Mouse (Mus musculus) forebrain, embryonic 10.5 days (tissue): ENCODE results near the gene Hsd11b2. TPM values are rescaled to one million over a fixed set of nuclear protein-coding genes. Genes with fewer than 3 reads are reported as not detected.

Source experiments
- DNase-seq: peaks from one replicate; pipeline ENCODE4 v3.0.0-alpha.2; 2017; ENCODE audit warnings: low spot score; ENCODE audit errors: extremely low spot score
- H3K27ac ChIP-seq: fragments of 300-500 bp; sonication (generic); 2 replicates; pipeline ENCODE4 v1.5.1; 2016; ENCODE audit warnings: mild to moderate bottlenecking
- H3K27me3 ChIP-seq: fragments of 300-500 bp; sonication (generic); 2 replicates; pipeline ENCODE4 v1.6.1; 2016; ENCODE audit warnings: mild to moderate bottlenecking; ENCODE audit not compliant: poor library complexity, severe bottlenecking
- H3K36me3 ChIP-seq: fragments of 300-500 bp; sonication (generic); replicated peaks from 2 replicates; pipeline ENCODE4 v1.6.1; 2016; ENCODE audit warnings: mild to moderate bottlenecking, moderate library complexity
- H3K4me1 ChIP-seq: fragments of 300-500 bp; sonication (generic); 2 replicates; pipeline ENCODE4 v1.6.1; 2016
- H3K4me3 ChIP-seq: fragments of 300-500 bp; sonication (generic); 2 replicates; pipeline ENCODE4 v1.5.1; 2016; ENCODE audit warnings: mild to moderate bottlenecking, moderate library complexity
- H3K9me3 ChIP-seq: fragments of 300-500 bp; sonication (generic); 2 replicates; pipeline ENCODE4 v1.6.1; 2016; ENCODE audit warnings: mild to moderate bottlenecking, moderate library complexity
- WGBS: fragments of 180-500 bp; shearing (Covaris S2); methylation state at CpG from one replicate; pipeline ENCODE4 v1.1.7; 2016; 5-methylcytosine and 5-hydroxymethylcytosine counted together
- polyA plus RNA-seq: library from polyadenylated mRNA; unstranded; fragments of >200 nt; fragmentation: Nextera tagmentation; extraction: Ambion mirVana; gene quantifications from 2 replicates; pipeline ENCODE4 v1.2.1, GENCODE M21; 2016

Gene Hsd11b2
- polyA plus RNA-seq, 1 experiment from 2014 or later: 15.6 TPM

DNA sequence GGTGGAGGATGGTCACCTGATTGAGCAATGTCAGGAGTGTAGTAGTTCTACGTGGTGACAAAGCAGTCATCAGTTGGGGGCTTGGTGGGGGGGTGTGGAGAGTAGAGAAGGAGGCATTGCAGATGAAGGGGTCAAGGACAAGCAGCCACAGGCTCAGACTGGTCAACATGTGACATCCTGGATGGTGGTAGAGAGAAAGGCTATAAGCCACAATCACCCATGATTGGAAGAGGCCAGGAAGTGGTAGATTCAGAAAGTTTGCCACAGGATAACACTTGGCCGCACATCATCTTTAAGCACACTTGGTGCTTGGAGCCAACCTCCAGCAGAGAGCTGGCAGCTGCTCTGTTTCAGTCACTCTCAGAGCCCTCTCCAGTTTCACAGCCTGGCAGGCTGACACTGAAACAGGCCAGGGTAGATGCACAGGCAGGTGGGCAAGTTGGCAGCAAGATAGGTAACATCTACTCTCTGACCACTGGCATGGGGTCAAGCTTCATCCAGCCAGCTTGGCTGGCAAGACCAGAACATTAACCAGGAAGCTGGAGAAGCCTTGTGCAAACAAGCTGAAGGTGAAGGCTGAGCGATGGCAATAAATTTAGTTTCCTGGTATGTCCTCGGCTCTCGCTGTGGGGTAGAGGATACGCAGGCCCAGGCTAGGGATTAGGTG lies 18.6 kb downstream of the Hsd11b2 start:
- no peaks in the 10 kb centered on the region for H3K27me3 ChIP-seq
- H3K4me1 ChIP-seq: peaks cover 12% of the 10 kb centered on the region
- no peak for DNase-seq
- H3K9me3 ChIP-seq: no peaks in the 10 kb centered on the region
- 94% methylated on average over 6 of the region's 6 CpGs for WGBS
- no peak overlapping the region for H3K27ac ChIP-seq
- H3K4me3 ChIP-seq: no peak overlapping the region
- peaks cover 45% of the 10 kb centered on the region for H3K36me3 ChIP-seq

DNA sequence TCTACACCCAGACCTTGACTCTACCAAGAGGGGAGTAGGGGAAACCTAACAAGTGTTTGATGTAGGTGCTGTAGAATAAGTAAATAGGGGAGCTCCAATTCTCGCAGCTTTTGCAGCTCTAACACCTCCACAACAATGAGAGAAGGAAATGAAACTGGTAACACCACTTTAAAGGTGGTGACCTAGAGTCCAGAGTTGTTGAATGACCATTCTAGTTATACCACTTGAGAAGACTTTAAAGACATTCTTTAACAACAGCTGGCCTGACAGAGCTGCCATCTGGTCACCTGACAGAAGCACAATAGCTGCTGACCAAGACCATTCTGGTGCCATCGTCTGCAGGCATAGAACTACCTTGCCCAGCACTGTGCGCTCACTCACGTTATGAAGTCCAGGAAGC lies 20.4 kb downstream of the Hsd11b2 start:
- H3K9me3 ChIP-seq: no peaks in the 10 kb centered on the region
- DNase-seq: no peak
- WGBS: 90% methylated on average over 4 of the region's 4 CpGs
- peaks cover 45% of the 10 kb centered on the region for H3K36me3 ChIP-seq
- H3K27me3 ChIP-seq: no peaks in the 10 kb centered on the region
- H3K27ac ChIP-seq: no peak overlapping the region
- peaks cover 6% of the 10 kb centered on the region for H3K4me1 ChIP-seq
- H3K4me3 ChIP-seq: no peak overlapping the region

GRCm38 (mm10) chr8:105542032-105542656 lies 23.6 kb downstream of the Hsd11b2 start:
- Histone ChIP-seq H3K27me3 (no peaks in the 10 kb centered on the region), H3K27ac (no peak overlapping the region), H3K9me3 (no peaks in the 10 kb centered on the region), H3K4me3 (no peak overlapping the region), H3K4me1 (peaks cover 11% of the 10 kb centered on the region), H3K36me3 (peaks cover 28% of the 10 kb centered on the region)
- WGBS: 85% methylated on average over 3 of the region's 3 CpGs
- no peak for DNase-seq

DNA sequence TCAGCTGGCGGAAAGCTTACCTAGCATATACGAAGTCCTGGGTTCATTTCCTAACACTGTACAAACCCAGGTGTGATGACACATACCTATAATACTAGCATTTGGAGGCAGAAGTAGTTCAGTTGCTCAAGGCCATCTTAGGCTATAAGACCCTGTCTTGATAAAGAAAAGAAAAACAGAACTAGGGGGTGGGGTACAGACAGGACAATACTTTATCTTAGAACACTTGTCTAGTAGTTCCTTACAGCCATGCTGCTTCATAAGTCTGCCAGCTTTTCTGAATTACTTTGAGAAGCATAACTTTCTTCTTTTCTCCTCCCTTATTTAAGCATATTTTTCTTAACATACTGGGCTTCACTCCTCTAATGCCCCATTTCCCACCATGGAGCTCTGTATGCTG lies 24.3 kb downstream of the Hsd11b2 start:
- Histone ChIP-seq H3K9me3 (no peaks in the 10 kb centered on the region), H3K4me1 (peaks cover 11% of the 10 kb centered on the region), H3K4me3 (no peak overlapping the region), H3K36me3 (peaks cover 21% of the 10 kb centered on the region), H3K27me3 (no peaks in the 10 kb centered on the region), H3K27ac (no peak overlapping the region)
- DNase-seq: no peak
- 93% methylated on average over 2 of the region's 2 CpGs for WGBS

DNA sequence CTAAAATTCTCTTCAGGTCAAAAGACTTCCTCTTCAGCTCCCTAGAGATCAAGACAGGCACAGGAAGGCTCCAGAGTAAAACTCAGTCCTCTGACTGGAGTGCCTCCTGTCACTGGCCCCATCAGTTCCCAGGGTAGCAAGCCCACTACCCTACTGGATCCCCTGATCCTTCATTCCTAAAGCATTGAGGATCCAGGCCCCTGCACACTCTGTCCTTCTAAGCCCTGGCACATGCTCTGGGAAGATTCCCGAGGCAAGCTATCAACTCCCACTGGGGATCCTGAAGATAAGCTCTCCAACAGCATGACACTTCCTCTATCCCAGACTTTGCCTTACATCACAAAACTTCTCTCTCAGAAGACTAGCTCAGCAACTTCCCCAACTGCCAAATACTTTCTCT lies 25.1 kb downstream of the Hsd11b2 start:
- Histone ChIP-seq H3K4me1 (peaks cover 11% of the 10 kb centered on the region), H3K4me3 (no peak overlapping the region), H3K27me3 (no peaks in the 10 kb centered on the region), H3K36me3 (peaks cover 12% of the 10 kb centered on the region), H3K27ac (no peak overlapping the region), H3K9me3 (no peaks in the 10 kb centered on the region)
- WGBS: 64% methylated on average over 1 of the region's 1 CpGs
- no peak for DNase-seq

DNA sequence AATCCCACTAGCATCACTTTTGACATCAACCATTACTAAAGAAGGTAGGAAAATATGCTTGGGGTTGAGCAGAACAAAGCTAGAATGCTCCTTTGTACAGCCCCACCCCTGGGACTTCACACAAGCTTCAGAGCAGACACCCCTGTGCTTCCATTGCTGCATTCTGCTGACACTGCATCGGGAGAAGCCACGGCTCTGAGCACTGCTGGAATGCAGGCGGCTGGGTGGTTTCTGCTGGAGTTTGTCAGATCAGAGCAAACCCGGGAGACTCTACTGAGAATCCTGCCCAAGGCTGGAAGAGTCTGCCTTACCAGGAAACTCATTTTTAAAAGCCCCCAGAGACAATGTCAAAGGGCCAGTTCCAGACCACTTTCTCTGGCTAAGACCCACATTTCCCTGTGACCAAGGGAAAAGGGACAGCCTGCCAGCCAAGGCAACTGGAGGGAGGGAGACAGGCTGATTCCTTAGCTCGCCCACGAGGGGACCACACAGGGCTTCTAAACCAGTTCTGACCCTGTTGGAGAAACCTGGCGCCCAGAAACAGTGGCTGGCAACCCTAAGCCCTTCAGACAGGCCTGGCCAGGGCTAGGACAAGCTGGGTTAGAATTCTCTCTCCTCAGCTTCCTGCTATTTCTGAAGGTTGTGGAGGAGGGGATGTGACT lies 26.1 kb downstream of the Hsd11b2 start:
- Histone ChIP-seq H3K27ac (no peak overlapping the region), H3K27me3 (no peaks in the 10 kb centered on the region), H3K36me3 (peaks cover 4% of the 10 kb centered on the region; the same call in 1 of the 2 replicates), H3K9me3 (no peaks in the 10 kb centered on the region), H3K4me1 (peaks cover 11% of the 10 kb centered on the region), H3K4me3 (no peak overlapping the region)
- no peak for DNase-seq
- 63% methylated on average over 7 of the region's 7 CpGs for WGBS

GRCm38 (mm10) chr8:105545249-105545648 lies 26.7 kb downstream of the Hsd11b2 start:
- 96% methylated on average over 3 of the region's 3 CpGs for WGBS

GRCm38 (mm10) chr8:105546384-105547350 lies 28.1 kb downstream of the Hsd11b2 start:
- no peaks in the 10 kb centered on the region for H3K9me3 ChIP-seq
- H3K4me1 ChIP-seq: peaks cover 11% of the 10 kb centered on the region
- H3K27me3 ChIP-seq: no peaks in the 10 kb centered on the region
- H3K36me3 ChIP-seq: no peaks in the 10 kb centered on the region; the same call in 1 of the 2 replicates
- no peak overlapping the region for H3K27ac ChIP-seq
- 81% methylated on average over 6 of the region's 6 CpGs for WGBS
- DNase-seq: no peak
- H3K4me3 ChIP-seq: no peak overlapping the region

More at GRCm38 (mm10) chr8:105545249-105545648, 26.7 kb downstream of the Hsd11b2 start:
- peaks cover 4% of the 10 kb centered on the region; the same call in 1 of the 2 replicates for H3K36me3 ChIP-seq
- DNase-seq: no peak
- no peak overlapping the region for H3K27ac ChIP-seq
- no peaks in the 10 kb centered on the region for H3K9me3 ChIP-seq
- H3K4me3 ChIP-seq: no peak overlapping the region
- H3K27me3 ChIP-seq: no peaks in the 10 kb centered on the region
- H3K4me1 ChIP-seq: peaks cover 11% of the 10 kb centered on the region

DNA sequence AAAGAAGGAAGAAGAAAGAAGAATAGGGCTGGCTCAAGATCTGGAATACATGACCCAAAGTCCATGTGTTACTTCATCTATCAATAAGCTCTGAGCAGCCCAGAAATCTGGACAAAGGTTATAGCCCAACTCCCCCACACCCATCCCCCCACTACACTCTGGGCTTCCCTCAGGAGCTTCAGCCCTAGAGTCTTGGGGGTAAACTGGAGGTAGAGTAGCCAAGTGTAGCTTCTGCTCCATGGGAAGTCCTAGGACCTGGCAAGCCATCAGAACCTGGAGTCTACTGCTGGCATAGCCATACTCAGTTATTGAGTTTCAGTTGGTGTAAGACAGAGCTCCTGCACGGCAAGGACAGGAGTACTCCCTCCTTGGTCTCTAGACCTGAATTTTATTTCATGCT lies 31.0 kb downstream of the Hsd11b2 start:
- no peaks in the 10 kb centered on the region for H3K27me3 ChIP-seq
- H3K27ac ChIP-seq: no peak overlapping the region
- H3K36me3 ChIP-seq: no peaks in the 10 kb centered on the region
- 85% methylated on average over 1 of the region's 1 CpGs for WGBS
- DNase-seq: no peak
- no peak overlapping the region for H3K4me3 ChIP-seq
- peaks cover 6% of the 10 kb centered on the region for H3K4me1 ChIP-seq
- no peaks in the 10 kb centered on the region for H3K9me3 ChIP-seq

DNA sequence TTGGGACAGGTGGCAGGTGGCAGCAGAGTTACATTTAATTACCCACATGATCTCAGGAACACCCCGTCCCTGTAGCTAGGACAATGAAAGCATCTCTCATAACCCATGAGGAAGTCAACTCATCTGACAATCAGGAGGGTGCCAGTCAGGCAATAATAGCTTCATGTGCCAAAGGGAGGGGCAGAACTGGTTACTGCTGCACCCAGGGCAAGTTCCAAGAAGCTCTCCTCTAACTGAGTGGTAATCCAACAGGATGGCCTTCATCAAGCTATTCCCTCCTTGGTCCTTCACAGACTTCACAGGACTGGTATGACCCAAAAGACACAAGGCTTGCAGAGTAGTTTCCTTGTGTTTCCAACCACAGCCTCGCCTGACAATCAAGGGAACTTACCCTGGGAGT lies 31.5 kb downstream of the Hsd11b2 start:
- H3K9me3 ChIP-seq: no peaks in the 10 kb centered on the region
- no peak overlapping the region for H3K4me3 ChIP-seq
- peaks cover under 1% of the 10 kb centered on the region; the same call in 1 of the 2 replicates for H3K4me1 ChIP-seq
- DNase-seq: no peak
- no peaks in the 10 kb centered on the region for H3K36me3 ChIP-seq
- no peak overlapping the region for H3K27ac ChIP-seq
- 70% methylated on average over 2 of the region's 2 CpGs for WGBS
- H3K27me3 ChIP-seq: no peaks in the 10 kb centered on the region

GRCm38 (mm10) chr8:105552032-105552431 lies 33.5 kb downstream of the Hsd11b2 start:
- no peak overlapping the region for H3K27ac ChIP-seq
- whole genome bisulfite sequencing: 95% methylated on average over 2 of the region's 2 CpGs
- no peaks in the 10 kb centered on the region for H3K27me3 ChIP-seq
- 0 out of 2 replicates have a peak, but pooled peaks cover 3% of the 10 kb centered on the region for H3K4me1 ChIP-seq
- no peaks in the 10 kb centered on the region for H3K36me3 ChIP-seq
- H3K4me3 ChIP-seq: no peak overlapping the region
- DNase-seq: no peak
- H3K9me3 ChIP-seq: no peaks in the 10 kb centered on the region

DNA sequence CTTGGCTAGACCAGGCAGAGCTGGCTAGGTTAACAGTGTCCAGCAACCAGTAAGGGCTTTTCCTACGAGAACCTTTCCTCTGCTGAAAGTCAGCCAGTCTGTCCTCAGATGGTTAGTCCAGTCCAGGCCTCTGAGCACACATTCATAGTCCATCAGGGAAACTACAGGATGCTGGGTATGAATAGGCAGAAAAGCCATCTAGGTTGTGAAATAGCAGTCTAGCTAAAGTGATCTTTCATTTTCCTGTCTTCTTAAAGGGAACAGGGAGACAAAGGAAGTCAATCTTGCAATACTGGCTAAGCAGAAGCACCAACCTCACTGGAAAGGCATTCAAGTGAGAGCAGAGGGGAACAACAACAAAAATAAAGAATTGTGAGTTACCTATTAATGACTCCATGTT lies 34.3 kb downstream of the Hsd11b2 start:
- WGBS: 89% methylated on average over 1 of the region's 1 CpGs
- H3K9me3 ChIP-seq: no peaks in the 10 kb centered on the region
- H3K36me3 ChIP-seq: no peaks in the 10 kb centered on the region
- 0 out of 2 replicates have a peak, but pooled peaks cover 3% of the 10 kb centered on the region for H3K4me1 ChIP-seq
- DNase-seq: no peak
- no peaks in the 10 kb centered on the region for H3K27me3 ChIP-seq
- no peak overlapping the region for H3K27ac ChIP-seq
- H3K4me3 ChIP-seq: no peak overlapping the region
